Mouse (Mus musculus) ES-CJ7 (cell line): ENCODE measurements around the gene Lyst.

Source experiments
- DNase-seq: peaks from one replicate; pipeline ENCODE4 v3.0.0; 2011; ENCODE audit warnings: low read depth, low spot score

Gene Lyst

GRCm38 (mm10) chr13:13573572-13574257 is 16.5 kb upstream of the Lyst start:
- DNase-seq: no peak

- no peak for DNase-seq
Measured at GRCm38 (mm10) chr13:13574258-13574870, 15.8 kb upstream of the Lyst start.

DNA sequence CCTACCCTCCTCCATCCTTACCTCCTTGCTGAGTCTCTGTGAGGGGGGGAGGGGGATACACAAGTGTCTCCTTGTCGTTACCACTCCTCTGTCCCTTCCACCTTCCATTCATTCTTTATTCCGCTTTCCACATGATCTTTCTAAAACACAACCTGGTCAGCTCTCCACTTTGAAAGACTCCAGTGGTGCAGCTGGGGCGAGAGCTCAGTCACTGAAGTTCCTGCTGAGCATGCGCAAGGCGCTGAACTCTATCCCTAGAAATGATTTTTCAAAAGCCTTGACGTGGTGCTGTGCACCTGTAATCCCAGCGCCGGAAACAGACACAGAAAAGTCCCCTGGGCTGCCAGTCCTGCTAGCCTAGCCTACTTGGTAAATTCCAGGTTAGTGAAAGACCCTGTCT is 15.1 kb upstream of the Lyst start:
- DNase-seq: no peak

GRCm38 (mm10) chr13:13576469-13577205 is 13.6 kb upstream of the Lyst start:
- no peak for DNase-seq

GRCm38 (mm10) chr13:13581988-13582387 is 8.2 kb upstream of the Lyst start:
- DNase-seq: no peak

GRCm38 (mm10) chr13:13583473-13583872 is 6.7 kb upstream of the Lyst start:
- no peak for DNase-seq

GRCm38 (mm10) chr13:13587653-13588184 is 2.5 kb upstream of the Lyst start:
- no peak for DNase-seq

- no peak for DNase-seq
Measured at GRCm38 (mm10) chr13:13588518-13588917, 1.7 kb upstream of the Lyst start.

DNA sequence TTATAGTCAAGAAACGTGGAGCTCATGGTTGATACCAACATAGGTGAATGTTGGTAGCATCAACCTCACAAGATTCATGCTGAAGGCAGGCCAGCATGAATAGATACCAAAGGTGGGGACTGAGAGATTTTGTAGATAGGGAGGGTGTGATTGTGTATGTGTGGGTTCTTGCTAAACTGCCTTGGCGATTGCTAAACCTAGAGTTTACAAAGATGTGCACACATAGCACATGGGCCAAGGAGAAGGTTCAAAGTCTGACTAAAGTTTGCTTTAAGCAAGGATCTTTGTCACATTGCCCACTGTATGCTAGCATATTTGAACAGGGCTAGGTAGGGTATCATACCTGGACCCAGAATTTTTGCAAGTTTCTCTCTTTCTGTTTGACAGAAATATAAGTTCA is 1.2 kb upstream of the Lyst start:
- DNase-seq: no peak

DNA sequence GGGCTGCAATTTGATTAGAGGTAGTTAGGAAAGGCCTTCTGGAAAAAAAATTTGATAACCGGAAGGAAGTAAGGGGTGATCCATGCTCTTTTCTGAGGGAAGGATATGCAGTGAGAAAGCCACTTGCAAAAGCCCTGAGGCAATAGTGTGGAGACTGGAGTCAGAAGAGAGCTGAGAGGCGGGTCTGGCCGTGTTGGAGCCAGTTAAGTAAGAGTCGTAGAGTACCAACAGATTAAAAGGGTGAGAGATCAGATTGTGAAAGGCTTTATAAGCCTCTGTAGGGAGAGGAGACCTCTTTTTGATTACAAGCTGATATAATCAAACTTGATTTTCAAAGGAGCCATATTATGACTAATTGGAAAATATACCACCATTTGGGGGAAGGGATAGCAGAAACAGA is 1.7 kb downstream of the Lyst start:
- DNase-seq: no peak

- no peak for DNase-seq
Measured at GRCm38 (mm10) chr13:13596424-13597044, 6.3 kb downstream of the Lyst start.

DNA sequence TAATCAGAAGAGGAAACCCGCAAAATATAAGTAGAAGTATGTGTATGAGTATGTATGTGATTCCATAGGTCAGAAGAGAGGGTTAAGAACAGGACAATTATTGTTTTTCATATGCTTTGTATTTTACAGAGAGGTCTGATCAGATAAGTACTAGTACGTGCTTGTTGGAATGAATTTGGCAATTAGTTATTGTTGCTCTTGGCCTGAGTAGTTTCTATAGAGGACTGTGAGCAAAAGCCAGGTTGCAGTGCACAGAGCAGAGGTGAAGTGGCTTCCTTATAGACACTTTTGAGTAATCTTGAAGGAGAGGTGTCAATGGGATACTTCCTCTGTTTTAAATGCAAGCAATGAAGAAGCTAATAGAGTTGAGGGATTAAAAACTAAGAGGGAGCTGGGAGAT is 7.7 kb downstream of the Lyst start:
- DNase-seq: no peak

DNA sequence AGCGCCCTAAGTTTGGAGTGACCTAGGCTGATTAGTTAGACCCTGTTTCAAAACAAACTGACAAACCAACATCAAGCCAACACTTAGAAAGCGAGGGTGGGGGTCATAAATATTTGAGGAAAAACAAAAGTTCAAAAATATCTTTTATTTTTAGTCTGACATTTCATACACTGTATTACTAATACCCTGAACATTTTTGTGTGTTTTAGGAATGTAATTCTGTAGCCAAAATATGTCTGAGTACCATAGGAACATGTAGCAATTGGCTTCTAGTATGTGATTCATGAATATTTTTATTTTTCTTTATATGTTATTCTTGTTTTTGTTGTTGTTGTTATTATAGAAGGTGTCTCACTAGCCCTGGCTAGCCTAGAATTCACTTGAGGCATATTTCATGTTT is 11.2 kb downstream of the Lyst start:
- no peak for DNase-seq

DNA sequence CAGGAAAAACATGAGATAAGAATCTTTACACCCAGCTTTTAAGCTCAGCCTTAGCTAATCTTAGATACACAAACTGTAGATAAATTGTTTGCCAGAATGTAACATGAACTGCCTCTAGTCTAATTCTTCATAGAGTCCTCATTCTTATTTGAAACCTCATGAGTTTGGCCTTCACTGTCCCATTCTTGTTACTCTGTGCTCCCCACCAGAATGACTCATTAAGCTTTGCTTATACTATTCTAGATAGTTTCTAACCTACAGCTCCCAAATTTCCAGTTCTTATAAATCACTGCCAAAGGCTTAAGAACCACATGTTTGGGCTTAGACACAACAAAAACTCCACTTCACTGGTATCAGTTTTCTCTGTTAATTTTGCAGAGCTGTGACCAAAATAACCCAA is 16.0 kb downstream of the Lyst start:
- no peak for DNase-seq

- DNase-seq: no peak
Measured at GRCm38 (mm10) chr13:13608311-13608710, 18.1 kb downstream of the Lyst start.

- no peak for DNase-seq
Measured at GRCm38 (mm10) chr13:13609655-13610054, 19.5 kb downstream of the Lyst start.

GRCm38 (mm10) chr13:13612882-13613281 is 22.7 kb downstream of the Lyst start:
- peak; percentile 77 for DNase-seq

- no peak for DNase-seq
Measured at GRCm38 (mm10) chr13:13614235-13614634, 24.0 kb downstream of the Lyst start.

- DNase-seq: no peak
Measured at GRCm38 (mm10) chr13:13621456-13621855, 31.3 kb downstream of the Lyst start.

DNA sequence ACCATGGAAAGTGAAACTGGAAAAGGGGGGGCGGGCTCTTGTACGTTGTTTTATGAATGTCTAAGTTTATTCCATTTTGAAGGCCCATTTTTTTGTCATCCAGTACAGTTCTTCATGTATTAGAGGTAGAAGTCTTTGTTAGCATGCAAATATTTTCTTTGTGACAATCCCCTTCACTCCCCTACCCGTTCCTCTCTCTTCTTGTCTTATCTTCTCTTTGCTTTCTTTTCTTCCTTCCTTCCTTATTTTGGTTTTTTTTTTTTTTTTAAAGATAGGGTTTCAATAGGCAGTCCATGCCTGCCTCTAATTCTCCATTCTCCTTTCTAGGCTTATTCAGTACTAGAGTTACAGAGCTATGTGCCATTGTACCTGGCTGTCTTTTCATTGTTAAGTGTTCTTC is 32.4 kb downstream of the Lyst start:
- DNase-seq: no peak

DNA sequence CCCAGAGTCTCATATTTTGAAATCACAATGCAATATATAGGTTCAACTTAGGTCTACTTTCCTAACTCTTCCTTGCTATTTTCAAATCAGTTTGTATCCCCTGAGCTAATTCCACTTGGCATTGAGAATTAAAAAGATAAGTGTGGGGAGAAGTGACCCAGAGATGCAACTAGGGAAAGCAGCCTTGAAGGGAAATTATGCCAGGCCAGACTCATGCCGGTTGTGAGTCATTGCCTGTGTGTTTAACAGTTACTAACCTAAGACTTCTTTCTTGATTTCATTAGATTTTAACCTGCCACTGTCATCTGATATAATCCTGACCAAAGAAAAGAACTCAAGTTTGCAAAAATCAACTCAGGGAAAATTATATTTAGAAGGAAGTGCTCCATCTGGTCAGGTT is 43.5 kb downstream of the Lyst start:
- no peak for DNase-seq

DNA sequence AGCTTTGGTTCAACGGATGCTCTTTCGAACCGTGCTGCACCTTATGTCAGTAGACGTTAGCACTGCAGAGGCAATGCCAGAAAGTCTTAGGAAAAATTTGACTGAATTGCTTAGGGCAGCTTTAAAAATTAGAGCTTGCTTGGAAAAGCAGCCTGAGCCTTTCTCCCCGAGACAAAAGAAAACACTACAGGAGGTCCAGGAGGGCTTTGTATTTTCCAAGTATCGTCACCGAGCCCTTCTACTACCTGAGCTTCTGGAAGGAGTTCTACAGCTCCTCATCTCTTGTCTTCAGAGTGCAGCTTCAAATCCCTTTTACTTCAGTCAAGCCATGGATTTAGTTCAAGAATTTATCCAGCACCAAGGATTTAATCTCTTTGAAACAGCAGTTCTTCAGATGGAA is 44.5 kb downstream of the Lyst start:
- DNase-seq: peak; percentile 35
